Mouse (Mus musculus): ENCODE results near the gene Zfp651. TPM values are rescaled to one million over a fixed set of nuclear protein-coding genes. Genes with fewer than 3 reads are reported as not detected.

Zfp651 gene
- under 1 TPM; 0.24 to 0.58 TPM for total RNA-seq (2023)

DNA sequence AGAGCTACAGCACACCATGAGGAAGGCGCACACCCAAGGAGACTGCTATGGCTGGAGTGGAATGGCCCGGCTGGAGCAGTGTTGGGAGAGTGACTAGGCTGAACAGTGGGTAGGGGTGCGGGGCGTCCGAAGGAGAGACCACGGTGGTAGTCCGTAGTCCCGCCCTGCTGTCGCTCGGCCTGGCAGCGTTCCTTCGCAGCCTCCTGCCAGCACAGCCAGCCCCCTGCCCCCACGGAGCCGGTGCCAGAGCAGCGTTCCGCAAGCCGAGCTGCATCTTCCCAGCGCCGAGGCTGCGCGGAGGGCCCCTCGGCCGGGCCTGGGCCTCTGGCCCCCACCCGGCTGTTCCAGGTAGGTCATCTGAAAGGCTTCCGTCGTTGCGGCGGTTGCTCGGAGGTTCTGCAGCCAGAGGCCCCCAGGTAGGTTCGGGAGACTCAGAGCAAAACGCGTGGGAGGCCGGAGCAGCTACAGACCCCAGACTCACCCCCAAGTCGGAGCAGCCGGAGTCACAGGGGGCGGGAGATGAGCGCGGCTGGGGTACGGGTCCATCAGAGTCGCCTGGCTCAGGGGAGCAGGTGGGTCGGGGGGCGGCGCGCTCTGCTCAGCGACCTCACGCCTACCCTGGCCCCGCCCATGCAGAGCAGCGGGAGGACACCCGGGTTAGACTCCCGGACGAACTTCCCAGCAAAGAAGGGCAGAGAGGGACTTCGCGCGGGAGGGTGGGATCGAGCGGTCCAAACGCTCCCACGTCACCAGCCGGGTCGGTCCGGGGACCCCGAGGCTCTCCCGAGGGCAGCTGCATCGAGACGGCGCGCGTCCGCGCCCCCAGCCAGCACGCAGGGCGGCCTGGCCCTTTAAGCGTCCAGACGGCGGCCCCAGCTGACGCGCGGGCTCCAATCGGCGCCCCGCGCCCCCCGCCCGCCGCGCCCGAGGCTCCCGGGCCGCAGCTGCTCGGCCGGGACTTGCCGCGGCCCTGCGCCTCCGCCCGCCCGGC is at the start of gene Zfp651:
Zfp651 (plus strand) TSS at position 240 of the 991 bp plus-strand sequence.

DNA sequence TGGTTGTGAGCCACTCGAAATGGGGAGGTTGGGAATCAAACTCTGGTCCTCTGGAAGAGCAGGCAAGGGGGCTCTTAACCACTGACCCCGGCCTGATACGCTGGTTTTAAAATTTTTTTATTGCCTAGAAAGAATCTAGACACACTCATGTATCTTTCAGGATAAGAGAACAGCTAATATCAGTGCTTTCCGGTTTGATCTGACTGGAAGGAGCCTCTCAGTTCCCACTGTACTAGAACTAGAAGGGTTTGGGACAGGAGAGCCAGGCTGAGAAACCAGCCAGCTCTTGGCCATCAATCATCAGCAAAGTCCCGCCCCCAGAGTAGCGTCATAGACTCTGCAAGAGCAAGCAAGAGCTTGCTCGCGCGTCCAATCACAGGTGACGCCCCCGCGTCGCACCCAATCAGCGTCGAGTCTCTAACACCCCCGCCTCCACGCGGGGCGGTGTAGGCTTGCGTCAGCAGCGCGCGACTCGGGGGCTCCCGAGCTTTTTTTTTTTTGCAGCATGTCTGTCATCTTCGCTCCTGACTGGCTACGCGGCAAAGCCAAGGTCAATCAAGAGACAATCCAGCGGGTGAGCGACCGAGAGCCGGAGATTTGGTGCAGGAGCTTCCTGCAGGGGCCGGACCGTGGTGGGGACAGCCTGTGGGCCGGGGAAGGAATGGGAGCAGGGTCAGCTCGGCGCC is 49.1 kb upstream of the Zfp651 start, which contains the start of gene Ss18l2:
Ss18l2 (plus strand) TSS at position 432 of the 686 bp plus-strand sequence.

DNA sequence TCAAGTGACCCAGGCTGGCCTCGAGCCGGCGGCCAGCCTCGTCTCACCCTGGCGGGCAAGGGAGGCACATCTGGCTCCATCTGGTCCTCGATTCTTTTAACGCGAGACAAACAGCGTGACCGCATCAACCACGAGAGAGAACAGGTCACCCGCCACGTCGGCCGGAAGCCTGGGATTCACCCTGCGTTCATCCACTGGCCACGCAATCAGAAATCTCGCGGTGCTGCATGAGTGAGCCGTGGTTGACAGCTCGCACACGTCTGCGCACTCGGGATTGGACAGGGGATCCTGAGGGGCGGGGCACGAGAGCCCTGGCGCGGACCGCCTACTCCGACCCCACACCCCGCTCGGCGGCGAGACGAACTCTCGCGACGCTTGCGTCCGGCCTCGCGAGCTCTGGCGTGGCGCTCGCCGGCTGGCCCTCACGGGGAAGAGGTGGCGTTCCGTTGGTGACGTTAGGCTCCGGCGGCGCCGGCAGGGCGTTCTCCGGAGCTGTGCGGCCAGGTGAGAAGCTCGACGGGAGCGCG is 40.3 kb upstream of the Zfp651 start, which contains the start of gene Nktr:
Nktr (plus strand) TSS at position 378 of the 527 bp plus-strand sequence.

DNA sequence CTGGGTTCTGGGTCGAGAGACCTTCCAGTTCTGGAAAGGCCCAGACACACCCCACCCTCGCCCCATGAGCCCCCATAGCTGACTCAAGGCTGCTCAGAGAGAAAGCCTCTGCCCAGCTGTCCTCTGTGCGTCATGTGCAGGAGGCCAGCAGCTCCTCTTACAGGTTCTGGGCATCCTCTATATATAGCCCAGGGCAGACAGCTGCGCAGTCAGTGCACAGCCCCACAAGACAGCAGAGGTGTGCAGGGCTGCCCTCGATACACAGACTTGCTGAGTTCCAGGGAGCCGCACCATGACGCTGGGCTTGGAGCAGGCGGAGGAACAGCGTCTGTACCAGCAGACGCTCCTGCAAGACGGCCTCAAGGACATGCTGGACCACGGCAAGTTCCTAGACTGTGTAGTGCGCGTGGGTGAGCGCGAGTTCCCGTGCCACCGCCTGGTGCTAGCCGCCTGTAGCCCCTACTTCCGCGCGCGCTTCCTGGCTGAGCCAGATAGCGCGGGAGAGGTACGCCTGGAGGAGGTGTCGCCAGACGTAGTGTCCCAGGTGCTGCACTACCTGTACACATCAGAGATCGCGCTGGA is 18.4 kb downstream of the Zfp651 start, which contains the start of gene Klhl40:
Klhl40 (plus strand) TSS at position 124 of the 582 bp plus-strand sequence.

DNA sequence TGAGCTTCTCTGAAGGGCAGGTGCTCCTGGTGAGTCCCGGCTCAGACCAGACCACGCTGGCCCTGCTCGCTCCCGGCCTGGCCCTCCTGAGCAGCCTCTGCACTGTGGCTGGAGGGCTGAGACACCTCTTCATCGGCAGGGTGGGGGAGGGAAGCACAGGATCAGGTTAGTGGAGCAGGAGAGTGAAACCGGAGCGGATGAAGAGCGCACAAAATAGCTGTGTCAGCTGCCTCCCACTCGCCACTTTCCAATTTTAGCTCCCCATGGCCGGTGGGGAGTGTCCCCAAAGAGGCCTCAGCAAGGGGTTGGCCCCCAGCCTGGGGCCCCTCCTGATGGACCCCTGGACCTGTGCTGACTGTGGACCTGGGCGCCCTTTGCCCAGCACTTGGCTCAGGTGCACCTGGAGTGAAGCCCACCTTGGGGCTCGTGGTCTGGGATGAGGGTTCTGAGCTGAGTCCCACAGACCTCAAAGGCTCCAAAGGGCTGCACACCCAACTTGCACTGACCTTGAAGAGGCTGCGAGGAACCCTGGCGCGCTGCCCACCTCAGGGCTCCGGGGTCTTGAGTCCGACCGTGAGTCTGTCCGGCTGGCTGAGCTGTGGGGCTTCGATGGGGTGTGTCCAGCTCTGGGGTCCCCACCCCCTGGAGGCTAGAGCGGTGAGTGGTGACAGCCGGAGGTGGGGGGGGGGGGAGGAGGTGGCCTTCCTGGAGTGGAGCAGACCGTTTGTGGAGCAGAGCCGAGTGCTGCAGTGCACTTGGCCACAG is 32.8 kb downstream of the Zfp651 start, which contains the start of gene Hhatl:
Hhatl (minus strand) TSS at position 751 of the 765 bp plus-strand sequence.

Other genes with a start within 250 kb of the Zfp651 start
- gene Lyzl4, start 117.2 kb upstream of the Zfp651 start, total RNA-seq (2023) = 1 to 10 TPM in 1 of 2 experiments, not detected in 1; 1.2 TPM
- 1 to 10 TPM; 1.7 to 2.6 TPM for gene Vipr1, start 116.6 kb upstream of the Zfp651 start, total RNA-seq (2023)
- 1 to 10 TPM; 9.0 to 9.2 TPM for gene Sec22c, start 53.8 kb upstream of the Zfp651 start, total RNA-seq (2023)
- 10 to 100 TPM; 12.4 to 14.2 TPM for gene Ss18l2, start 49.0 kb upstream of the Zfp651 start, total RNA-seq (2023)
- gene Nktr, start 40.2 kb upstream of the Zfp651 start, total RNA-seq (2023) = 100 to 1,000 TPM; 250 to 258 TPM
- not detected for gene Klhl40, start 18.3 kb downstream of the Zfp651 start, total RNA-seq (2023)
- gene Hhatl, start 33.2 kb downstream of the Zfp651 start, total RNA-seq (2023) = not detected
- gene Ccdc13, start 80.1 kb downstream of the Zfp651 start, total RNA-seq (2023) = not detected
- gene Higd1a, start 99.0 kb downstream of the Zfp651 start, total RNA-seq (2023) = 10 to 100 TPM; 27.9 to 40.2 TPM
- not detected for gene Ackr2, start 139.0 kb downstream of the Zfp651 start, total RNA-seq (2023)
- gene Cyp8b1, start 157.0 kb downstream of the Zfp651 start, total RNA-seq (2023) = not detected
- gene Fam198a, start 191.7 kb downstream of the Zfp651 start, total RNA-seq (2023) = not detected
- 1 to 10 TPM in 1 of 2 experiments, under 1 TPM in 1; 0.73 to 1.8 TPM for gene Pomgnt2, start 237.8 kb downstream of the Zfp651 start, total RNA-seq (2023)